Mouse (Mus musculus) kidney, adult 2 months (tissue): ENCODE data around the gene Snx5.

Source experiments
- CTCF ChIP-seq: fragments of 200-500 bp; conservative IDR thresholded peaks from 2 replicates; pipeline ENCODE4 v1.5.1; 2011; ENCODE audit warnings: low read depth, mild to moderate bottlenecking, control low read depth, low read length, moderate library complexity, mixed read lengths; ENCODE audit not compliant: insufficient read depth, insufficient read length
- POLR2A ChIP-seq: fragments of 200-500 bp; IDR thresholded peaks from one replicate; pipeline ENCODE4 v1.6.1; 2011; ENCODE audit warnings: low read depth, low read length, control low read depth

DNA sequence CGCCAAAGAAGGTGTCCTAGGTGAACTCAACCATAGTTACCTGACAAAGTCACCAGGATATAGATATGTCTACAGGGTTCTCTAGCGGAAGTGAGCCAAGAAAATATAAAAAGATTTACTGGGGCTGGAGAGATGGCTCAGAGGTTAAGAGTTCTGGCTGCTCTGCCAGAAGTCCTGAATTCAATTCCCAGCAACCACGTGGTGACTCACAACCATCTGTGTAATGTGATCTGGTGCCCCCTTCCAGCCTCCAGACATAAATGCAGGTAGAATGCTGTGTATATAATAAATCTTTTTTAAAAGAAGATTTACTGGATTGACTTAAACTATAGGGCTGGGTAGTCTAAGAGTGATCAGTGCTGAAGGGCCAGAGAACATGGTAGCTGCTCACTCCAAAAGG is 10.7 kb upstream of the Snx5 start:
- TF ChIP-seq CTCF, result no peak
- no peak for TF ChIP-seq POLR2A
